Mouse (Mus musculus) kidney, adult 2 months (tissue): ENCODE results near the gene Zcchc10. TPM values are rescaled to one million over a fixed set of nuclear protein-coding genes. Genes with fewer than 3 reads are reported as not detected.

ENCODE experiments used
- DNase-seq: peaks from one replicate; pipeline ENCODE4 v3.0.0; 2021
- H3K27ac ChIP-seq: fragments of 200-500 bp; 2 replicates; pipeline ENCODE4 v1.5.1; 2012; ENCODE audit warnings: low read depth, low read length, control low read depth, inconsistent platforms; ENCODE audit not compliant: insufficient read depth
- H3K27me3 ChIP-seq: fragments of 200-500 bp; replicated peaks from 2 replicates; pipeline ENCODE4 v1.6.1; 2012; ENCODE audit warnings: mild to moderate bottlenecking, moderate library complexity, low read length, inconsistent platforms; ENCODE audit not compliant: control insufficient read depth, insufficient read depth
- H3K36me3 ChIP-seq: fragments of 200-500 bp; 2 replicates; pipeline ENCODE4 v1.6.1; 2012; ENCODE audit warnings: mild to moderate bottlenecking, moderate library complexity, low read length, inconsistent platforms; ENCODE audit not compliant: control insufficient read depth, insufficient read depth
- H3K4me1 ChIP-seq: fragments of 200-500 bp; 2 replicates; pipeline ENCODE4 v1.6.1; 2011; ENCODE audit warnings: low read length; ENCODE audit not compliant: control insufficient read depth, insufficient read depth
- H3K4me3 ChIP-seq: fragments of 200-500 bp; 2 replicates; pipeline ENCODE4 v1.5.1; 2011; ENCODE audit warnings: mild to moderate bottlenecking, low read depth, low read length, control low read depth; ENCODE audit not compliant: insufficient read depth
- CTCF ChIP-seq: fragments of 200-500 bp; conservative IDR thresholded peaks from 2 replicates; pipeline ENCODE4 v1.5.1; 2011; ENCODE audit warnings: low read depth, mild to moderate bottlenecking, control low read depth, low read length, moderate library complexity, mixed read lengths; ENCODE audit not compliant: insufficient read depth, insufficient read length
- POLR2A ChIP-seq: fragments of 200-500 bp; IDR thresholded peaks from one replicate; pipeline ENCODE4 v1.6.1; 2011; ENCODE audit warnings: low read depth, low read length, control low read depth
- WGBS: fragments of 180-500 bp; shearing (Covaris S2); methylation state at CpG from one replicate; pipeline ENCODE4 v1.1.7; 2018; 5-methylcytosine and 5-hydroxymethylcytosine counted together
- polyA plus RNA-seq: library from polyadenylated mRNA; depleted of rRNA; stranded (reverse); fragments of >200 nt; gene quantifications from 2 replicates; pipeline ENCODE4 v1.2.3, GENCODE M21; 2012

Zcchc10 gene
- polyA plus RNA-seq, 1 experiment, result 5.0 TPM

GRCm38 (mm10) chr11:53297947-53298860 is 26.3 kb upstream of the Zcchc10 start:
- no peaks in the 10 kb centered on the region for H3K27me3 ChIP-seq
- peak overlapping the region; percentile 6; the same call in 1 of the 2 replicates for H3K27ac ChIP-seq
- no peak overlapping the region for H3K4me3 ChIP-seq
- DNase-seq, result peak; percentile 54
- TF ChIP-seq CTCF, result no peak
- TF ChIP-seq POLR2A, result no peak
- peaks cover 24% of the 10 kb centered on the region; the same call in 1 of the 2 replicates for H3K4me1 ChIP-seq
- H3K36me3 ChIP-seq, result no peaks in the 10 kb centered on the region
- WGBS, result 64% methylated on average over 7 of the region's 7 CpGs

GRCm38 (mm10) chr11:53299551-53300329 is 24.7 kb upstream of the Zcchc10 start:
- Histone ChIP-seq H3K4me1 (peaks cover 24% of the 10 kb centered on the region; the same call in 1 of the 2 replicates), H3K27ac (peak overlapping the region; percentile 89), H3K27me3 (no peaks in the 10 kb centered on the region), H3K36me3 (no peaks in the 10 kb centered on the region), H3K4me3 (peak overlapping the region; percentile 86)
- TF ChIP-seq POLR2A, result no peak
- DNase-seq, result peak; percentile 85
- under 1% methylated on average over 80 of the region's 80 CpGs for WGBS

DNA sequence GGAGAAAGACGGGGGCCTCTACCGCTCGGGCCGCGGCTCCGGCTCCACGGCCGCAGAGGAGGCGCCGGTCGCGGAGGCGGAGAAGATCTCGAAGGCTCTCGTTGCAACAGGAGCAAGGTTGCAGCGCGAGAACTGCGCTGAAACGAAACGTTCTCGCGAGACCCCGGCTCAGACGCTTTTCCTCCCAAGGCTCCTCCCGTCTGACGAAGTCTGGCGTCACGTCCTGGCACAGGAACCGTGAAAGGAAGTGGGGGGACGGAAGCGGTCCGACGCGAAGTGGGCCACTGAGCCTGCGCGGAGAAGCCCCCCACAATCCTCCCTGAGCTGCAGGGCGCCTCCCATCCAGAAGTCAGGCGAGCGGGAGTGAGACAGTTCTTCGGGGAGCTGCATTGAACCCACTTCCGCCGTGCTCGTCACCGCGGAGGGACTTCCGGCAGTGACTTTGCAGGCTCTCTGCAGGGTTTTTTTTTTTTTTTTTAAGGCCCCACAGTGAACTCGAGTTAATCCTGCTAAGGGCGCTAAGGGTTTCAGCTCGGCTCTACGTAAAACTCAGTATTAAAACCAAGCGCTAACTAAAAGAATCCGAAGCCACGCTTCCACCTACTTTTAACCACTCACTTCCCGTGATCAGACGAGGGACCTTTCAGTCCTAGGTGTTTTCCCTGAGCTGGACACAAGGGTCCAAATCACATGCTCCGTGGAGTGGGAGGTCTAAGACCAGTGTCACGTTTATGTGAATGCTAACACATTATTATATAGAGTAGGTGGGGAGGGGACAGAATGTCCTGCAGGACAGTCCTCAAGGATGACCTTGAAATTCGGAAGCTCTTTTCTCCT is 23.9 kb upstream of the Zcchc10 start, which contains the start of gene Hspa4:
Gene Hspa4, minus strand, starts transcription at position 128 of the 837 bp plus-strand sequence.
- peak within 1 kb of the TSS; percentile 100 for H3K27ac ChIP-seq
- no peaks in the 10 kb centered on the region for H3K27me3 ChIP-seq
- no peak for TF ChIP-seq POLR2A
- no peak for TF ChIP-seq CTCF
- peak within 1 kb of the TSS; percentile 86 for H3K4me3 ChIP-seq
- no peaks in the 10 kb centered on the region for H3K36me3 ChIP-seq
- WGBS, result under 1% methylated on average over 58 of the region's 58 CpGs
- peaks cover 24% of the 10 kb centered on the region; the same call in 1 of the 2 replicates for H3K4me1 ChIP-seq
- DNase-seq, result peak; percentile 99

DNA sequence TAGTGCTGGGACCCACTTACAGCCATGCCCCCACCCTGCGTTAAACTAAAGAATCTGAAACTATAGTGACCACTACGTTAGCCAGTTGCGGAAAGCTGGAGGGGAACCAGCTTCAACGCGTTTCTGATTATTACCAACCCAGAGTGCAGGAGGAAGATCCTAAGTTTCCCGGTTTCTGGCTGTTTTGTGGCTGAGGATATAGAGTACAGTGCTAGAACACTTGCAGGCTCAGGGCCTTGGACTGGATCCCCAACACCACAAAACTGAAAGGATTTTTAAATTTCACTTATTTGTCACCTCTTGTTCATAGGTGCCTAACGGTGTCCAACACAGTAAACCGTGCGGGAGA is 23.3 kb upstream of the Zcchc10 start:
- H3K4me3 ChIP-seq, result peak overlapping the region; percentile 86
- TF ChIP-seq POLR2A, result no peak
- TF ChIP-seq CTCF, result no peak
- H3K4me1 ChIP-seq, result peaks cover 24% of the 10 kb centered on the region; the same call in 1 of the 2 replicates
- peak overlapping the region; percentile 100 for H3K27ac ChIP-seq
- WGBS, result 49% methylated on average over 9 of the region's 9 CpGs
- no peaks in the 10 kb centered on the region for H3K27me3 ChIP-seq
- no peaks in the 10 kb centered on the region for H3K36me3 ChIP-seq
- no peak for DNase-seq

DNA sequence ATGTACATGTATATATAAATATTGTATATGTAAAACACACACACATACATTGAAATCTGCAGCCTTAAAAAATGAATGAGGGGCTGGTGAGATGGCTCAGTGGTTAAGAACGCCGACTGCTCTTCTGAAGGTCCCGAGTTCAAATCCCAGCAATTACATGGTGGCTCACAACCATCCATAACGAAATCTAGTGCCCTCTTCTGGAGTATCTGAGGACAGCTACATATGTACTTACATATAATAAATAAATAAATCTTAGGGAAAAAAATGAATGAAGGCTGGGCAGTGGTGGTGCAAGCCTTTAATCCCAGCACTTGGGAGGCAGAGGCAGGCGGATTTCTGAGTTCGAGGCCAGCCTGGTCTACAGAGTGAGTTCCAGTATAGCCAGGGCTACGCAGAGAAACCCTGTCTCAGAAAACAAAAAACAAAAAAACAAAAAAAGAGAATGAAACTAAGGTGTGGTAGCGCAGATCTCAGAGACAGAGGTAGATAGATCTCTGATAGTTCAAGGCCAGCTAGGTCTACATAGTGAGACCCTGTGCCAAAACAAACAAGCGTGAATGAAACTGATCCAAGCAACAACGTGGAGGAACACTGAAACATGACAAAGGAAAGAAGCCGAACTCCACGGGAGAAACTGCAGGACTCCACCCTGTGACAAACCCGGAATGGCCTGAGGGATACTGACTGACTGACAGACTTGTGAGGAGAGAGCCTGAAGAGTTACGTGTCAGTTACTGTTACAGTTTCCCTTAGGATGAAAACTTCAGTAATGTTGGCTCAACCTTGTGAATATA is 20.2 kb upstream of the Zcchc10 start:
- Histone ChIP-seq H3K27me3 (no peaks in the 10 kb centered on the region), H3K36me3 (no peaks in the 10 kb centered on the region), H3K4me3 (no peak overlapping the region), H3K27ac (no peak overlapping the region), H3K4me1 (peaks cover 17% of the 10 kb centered on the region)
- no peak for DNase-seq
- WGBS, result 86% methylated on average over 14 of the region's 14 CpGs
- TF ChIP-seq POLR2A (no peak), CTCF (no peak)

GRCm38 (mm10) chr11:53306965-53307364 is 17.5 kb upstream of the Zcchc10 start:
- H3K27me3 ChIP-seq, result no peaks in the 10 kb centered on the region
- peak overlapping the region; percentile 73; the same call in 1 of the 2 replicates for H3K27ac ChIP-seq
- WGBS, result 57% methylated on average over 2 of the region's 2 CpGs
- H3K4me1 ChIP-seq, result peaks cover 13% of the 10 kb centered on the region
- no peak for DNase-seq
- no peaks in the 10 kb centered on the region for H3K36me3 ChIP-seq
- TF ChIP-seq CTCF (no peak), POLR2A (no peak)
- no peak overlapping the region for H3K4me3 ChIP-seq
